Mouse (Mus musculus) brain, embryonic 14.5 days (tissue): ENCODE results near the gene Cyp3a13.
A peak's percentile ranks its signal among the peaks of the same experiment; 100 is the strongest.

Experiments
- CTCF ChIP-seq: fragments of 200-500 bp; IDR thresholded peaks from 2 replicates; pipeline ENCODE4 v1.5.1; 2012; ENCODE audit warnings: inconsistent platforms, mild to moderate bottlenecking, moderate library complexity, borderline replicate concordance; ENCODE audit not compliant: insufficient read depth, insufficient read length; ENCODE audit errors: extremely low read depth
- POLR2A ChIP-seq: fragments of 200-500 bp; IDR thresholded peaks from 2 replicates; pipeline ENCODE4 v1.6.1; 2012; ENCODE audit warnings: mild to moderate bottlenecking, inconsistent platforms, borderline replicate concordance; ENCODE audit not compliant: poor library complexity, insufficient read depth, insufficient read length, severe bottlenecking; ENCODE audit errors: extremely low read depth

DNA sequence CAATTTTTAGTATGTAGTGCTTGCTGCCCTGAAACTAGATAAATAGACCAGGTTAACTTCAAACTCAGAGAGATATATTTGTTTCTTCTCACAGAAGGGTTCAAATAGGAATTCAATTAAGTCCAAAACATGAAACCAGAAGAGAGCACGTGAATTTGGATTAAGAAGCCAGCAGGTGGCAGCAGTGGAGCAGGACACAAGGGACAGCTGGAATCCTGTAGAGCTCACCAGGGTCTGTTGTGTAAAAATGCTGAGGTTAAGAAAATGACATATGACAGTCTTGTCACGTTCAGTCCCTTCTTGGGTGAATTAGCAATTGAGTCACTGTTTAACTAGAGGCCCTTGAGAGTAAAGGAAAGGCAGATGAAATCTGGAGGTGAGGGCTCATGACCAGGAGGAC is 35.5 kb downstream of the Cyp3a13 start:
- TF ChIP-seq CTCF, result peak; percentile 66; the same call in 1 of the 2 replicates
- TF ChIP-seq POLR2A, result no peak
